Mouse (Mus musculus): ENCODE data around the gene Brsk1. TPM values are rescaled to one million over a fixed set of nuclear protein-coding genes. Genes with fewer than 3 reads are reported as not detected.

Brsk1 gene
- polyA plus RNA-seq, 1 experiment = 1.7 TPM

DNA sequence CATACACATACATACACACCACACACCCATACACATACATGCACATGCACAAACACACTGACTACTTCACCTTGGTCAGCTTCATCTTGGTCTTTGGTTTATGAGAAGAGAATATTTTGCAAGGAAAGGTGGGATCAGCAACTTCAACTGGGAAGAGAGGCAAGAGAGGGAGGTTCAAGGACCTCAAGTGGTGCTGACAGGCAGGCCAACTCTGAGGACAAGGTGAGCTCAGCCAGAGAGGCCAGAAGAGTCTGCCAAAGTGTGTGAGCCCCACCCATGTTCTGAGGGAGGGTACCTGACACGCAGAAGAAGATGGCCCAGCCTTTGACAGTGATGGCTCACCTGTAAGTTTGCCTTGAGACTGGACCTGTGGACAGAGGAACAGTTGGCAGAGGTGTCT is 69.3 kb downstream of the Brsk1 start:
- 10% methylated on average over 1 of the region's 1 CpGs for WGBS
- no peak for DNase-seq (ENCODE audit: low read depth, low spot score)

DNA sequence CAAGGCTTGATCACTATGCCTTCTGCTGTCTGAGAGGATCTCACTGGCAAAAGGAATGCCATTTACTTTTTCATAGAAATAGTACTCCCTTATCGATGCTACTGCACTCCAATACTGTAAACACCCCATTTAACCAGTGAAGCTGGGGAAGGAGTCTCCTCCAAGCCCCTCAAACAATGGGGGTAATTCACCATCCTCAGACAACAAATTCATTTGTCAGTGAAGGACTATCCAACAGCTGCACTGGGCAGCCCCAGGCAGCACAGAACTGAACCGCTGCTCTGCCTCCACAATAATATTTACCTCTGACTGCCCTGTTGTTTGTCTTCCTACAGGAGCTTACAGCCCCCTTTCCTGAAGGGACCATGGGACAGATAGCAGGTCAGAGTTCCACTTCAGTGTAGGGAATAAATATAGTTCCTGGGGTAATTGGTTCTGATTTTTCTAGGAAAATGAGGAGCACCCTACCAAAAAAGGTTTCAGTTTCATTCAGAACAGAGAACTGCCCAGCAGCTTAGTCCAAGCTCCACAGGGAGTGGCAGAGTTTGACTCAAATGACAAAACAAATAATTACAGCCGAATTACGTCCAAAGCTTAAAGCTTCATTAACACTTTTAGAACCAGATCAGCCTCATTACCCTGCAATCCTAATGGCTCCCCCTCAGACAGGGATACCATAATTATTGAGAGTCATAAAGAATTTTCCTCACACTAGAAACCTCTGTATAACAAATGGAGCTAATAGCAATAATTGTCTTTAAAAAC is 74.7 kb downstream of the Brsk1 start:
- DNase-seq (ENCODE audit: low read depth, low spot score) = no peak
- WGBS = 10% methylated on average over 4 of the region's 4 CpGs

Other genes with a start within 250 kb of the Brsk1 start
- 16.1 and 20.9 TPM in 2 replicates for gene Rdh13, start 245.0 kb upstream of the Brsk1 start, polyA plus RNA-seq (2012; rRNA removed)
- gene Eps8l1, start 229.9 kb upstream of the Brsk1 start, polyA plus RNA-seq (2012; rRNA removed) = 0.81 and 1.7 TPM in 2 replicates
- 42.8 and 51.7 TPM in 2 replicates for gene Ppp1r12c, start 188.9 kb upstream of the Brsk1 start, polyA plus RNA-seq (2012; rRNA removed)
- gene Tnnt1, start 174.2 kb upstream of the Brsk1 start, polyA plus RNA-seq (2012; rRNA removed) = 0.74 and 1.7 TPM in 2 replicates
- gene Tnni3, start 166.4 kb upstream of the Brsk1 start, polyA plus RNA-seq (2012; rRNA removed) = 1.5 and 1.9 TPM in 2 replicates
- gene Dnaaf3, start 158.2 kb upstream of the Brsk1 start, polyA plus RNA-seq (2012; rRNA removed) = 2.4 and 3.5 TPM in 2 replicates
- gene Syt5, start 143.1 kb upstream of the Brsk1 start, polyA plus RNA-seq (2012; rRNA removed) = 4.5 and 5.3 TPM in 2 replicates
- gene Ptprh, start 86.6 kb upstream of the Brsk1 start, polyA plus RNA-seq (2012; rRNA removed) = 85.7 and 191 TPM in 2 replicates
- gene Tmem86b, start 59.2 kb upstream of the Brsk1 start, polyA plus RNA-seq (2012; rRNA removed) = 72.9 and 162 TPM in 2 replicates
- gene Ppp6r1, start 31.6 kb upstream of the Brsk1 start, polyA plus RNA-seq (2012; rRNA removed) = 104 and 150 TPM in 2 replicates
- 32.7 and 34.4 TPM in 2 replicates for gene Hspbp1, start 5.5 kb upstream of the Brsk1 start, polyA plus RNA-seq (2012; rRNA removed)
- gene Tmem150b, start 34.6 kb downstream of the Brsk1 start, polyA plus RNA-seq (2012; rRNA removed) = 84.0 and 118 TPM in 2 replicates
- 95.6 and 126 TPM in 2 replicates for gene Kmt5c, start 49.5 kb downstream of the Brsk1 start, polyA plus RNA-seq (2012; rRNA removed)
- 45.0 and 50.2 TPM in 2 replicates for gene Cox6b2, start 62.5 kb downstream of the Brsk1 start, polyA plus RNA-seq (2012; rRNA removed)
- gene Fam71e2, start 80.7 kb downstream of the Brsk1 start, polyA plus RNA-seq (2012; rRNA removed) = not detected in 2 replicates
- 0.11 and 0.81 TPM in 2 replicates for gene Il11, start 92.3 kb downstream of the Brsk1 start, polyA plus RNA-seq (2012; rRNA removed)
- not detected in 2 replicates for gene Tmem190, start 92.3 kb downstream of the Brsk1 start, polyA plus RNA-seq (2012; rRNA removed)
- 81.4 and 90.8 TPM in 2 replicates for gene Tmem238, start 99.1 kb downstream of the Brsk1 start, polyA plus RNA-seq (2012; rRNA removed)
- 510 and 604 TPM in 2 replicates for gene Rpl28, start 102.3 kb downstream of the Brsk1 start, polyA plus RNA-seq (2012; rRNA removed)
- 348 and 501 TPM in 2 replicates for gene Ube2s, start 122.0 kb downstream of the Brsk1 start, polyA plus RNA-seq (2012; rRNA removed)
- gene Shisa7, start 154.1 kb downstream of the Brsk1 start, polyA plus RNA-seq (2012; rRNA removed) = 0.78 and 0.86 TPM in 2 replicates
- gene Isoc2b, start 179.7 kb downstream of the Brsk1 start, polyA plus RNA-seq (2012; rRNA removed) = 20.4 and 27.2 TPM in 2 replicates
- 14.7 and 16.2 TPM in 2 replicates for gene Isoc2a, start 186.5 kb downstream of the Brsk1 start, polyA plus RNA-seq (2012; rRNA removed)
- not detected in 2 replicates for gene Gm36210, start 215.9 kb downstream of the Brsk1 start, polyA plus RNA-seq (2012; rRNA removed)
- gene Zfp628, start 224.6 kb downstream of the Brsk1 start, polyA plus RNA-seq (2012; rRNA removed) = 12.7 and 14.6 TPM in 2 replicates
- 4.3 and 7.1 TPM in 2 replicates for gene Nat14, start 231.4 kb downstream of the Brsk1 start, polyA plus RNA-seq (2012; rRNA removed)
- 2.9 and 3.6 TPM in 2 replicates for gene Ssc5d, start 235.2 kb downstream of the Brsk1 start, polyA plus RNA-seq (2012; rRNA removed)